Mouse (Mus musculus): ENCODE results near the gene Armc10. TPM values are rescaled to one million over a fixed set of nuclear protein-coding genes. Genes with fewer than 3 reads are reported as not detected.
"Not testable (repeated sequence)": the region's sequence is repeated elsewhere in the genome, so short reads cannot be mapped to it uniquely, and the experiment has no call there.

The Armc10 gene
- polyA plus RNA-seq, 1 experiment: 34.3 TPM

DNA sequence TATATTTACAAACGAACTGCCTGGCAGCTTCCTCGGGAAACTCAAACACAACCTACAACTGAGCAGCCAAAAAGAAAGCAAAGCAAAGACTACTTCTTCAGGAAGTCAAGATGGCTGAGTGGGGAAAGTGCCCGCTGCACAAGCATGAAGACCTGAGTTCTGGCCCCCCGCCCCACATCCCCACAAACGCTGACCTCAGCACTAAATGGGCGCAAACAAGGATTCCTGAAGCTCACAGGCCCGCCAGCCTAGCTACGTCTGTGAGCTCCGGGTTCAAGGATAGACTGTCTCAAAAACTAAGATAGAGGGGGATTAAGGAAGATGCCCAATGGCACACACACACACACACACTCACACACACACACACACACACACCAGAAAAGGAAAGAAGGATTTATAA, 32.8 kb downstream of the Armc10 start:
- Histone ChIP-seq H3K4me1 (ENCODE audit: control insufficient read depth, insufficient read depth, low read length) (no peaks in the 10 kb centered on the region), H3K4me3 (replicated peaks; ENCODE audit: extremely low read depth, low read depth, low read length) (no peak overlapping the region)
- 91% methylated on average over 9 of the region's 9 CpGs for WGBS
- no peak for DNase-seq
- no peak for TF ChIP-seq POLR2A (IDR thresholded peaks at IDR 0.05; ENCODE audit: borderline replicate concordance, extremely low read depth, low read depth, low read length)
- TF ChIP-seq CTCF (IDR thresholded peaks at IDR 0.05; ENCODE audit: insufficient read depth, low read length): no peak

GRCm38 (mm10) chr5:21680029-21680428, 34.4 kb downstream of the Armc10 start:
- DNase-seq: no peak
- no peak for TF ChIP-seq CTCF (IDR thresholded peaks at IDR 0.05; ENCODE audit: insufficient read depth, low read length)
- no peak for TF ChIP-seq POLR2A (IDR thresholded peaks at IDR 0.05; ENCODE audit: borderline replicate concordance, extremely low read depth, low read depth, low read length)
- H3K4me1 ChIP-seq (ENCODE audit: control insufficient read depth, insufficient read depth, low read length): no peaks in the 10 kb centered on the region
- 51% methylated on average over 4 of the region's 4 CpGs for WGBS
- H3K4me3 ChIP-seq (replicated peaks; ENCODE audit: extremely low read depth, low read depth, low read length): no peak overlapping the region

- Histone ChIP-seq H3K4me3 (replicated peaks; ENCODE audit: extremely low read depth, low read depth, low read length) (no peak overlapping the region), H3K4me1 (ENCODE audit: control insufficient read depth, insufficient read depth, low read length) (no peaks in the 10 kb centered on the region)
- WGBS: 64% methylated on average over 5 of the region's 5 CpGs
- TF ChIP-seq CTCF (IDR thresholded peaks at IDR 0.05; ENCODE audit: insufficient read depth, low read length) (no peak), POLR2A (IDR thresholded peaks at IDR 0.05; ENCODE audit: borderline replicate concordance, extremely low read depth, low read depth, low read length) (no peak)
- DNase-seq: no peak
Measured at GRCm38 (mm10) chr5:21680940-21681339, 35.3 kb downstream of the Armc10 start.

DNA sequence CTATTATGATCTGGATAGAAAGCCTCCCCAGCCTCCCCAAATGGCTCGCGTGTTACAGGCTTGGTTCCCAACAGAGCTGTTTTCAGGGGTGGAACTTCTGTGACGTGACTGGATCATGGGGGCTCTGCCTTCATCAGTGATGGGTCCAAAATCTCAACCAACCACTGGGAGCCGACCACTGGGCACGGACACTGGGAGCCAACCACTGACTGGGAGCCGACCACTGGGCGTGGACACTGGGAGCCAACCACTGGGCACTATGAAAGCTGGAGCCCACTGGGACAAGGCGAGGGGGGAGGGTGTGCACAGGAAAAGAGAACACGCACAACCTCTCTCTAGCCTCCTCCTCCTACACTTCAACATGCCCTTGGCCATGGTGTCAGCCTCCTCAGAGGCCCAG, 38.2 kb downstream of the Armc10 start:
- no peak for DNase-seq
- Histone ChIP-seq H3K4me3 (replicated peaks; ENCODE audit: extremely low read depth, low read depth, low read length) (no peak overlapping the region), H3K4me1 (ENCODE audit: control insufficient read depth, insufficient read depth, low read length) (no peaks in the 10 kb centered on the region)
- no peak for TF ChIP-seq CTCF (IDR thresholded peaks at IDR 0.05; ENCODE audit: insufficient read depth, low read length)
- TF ChIP-seq POLR2A (IDR thresholded peaks at IDR 0.05; ENCODE audit: borderline replicate concordance, extremely low read depth, low read depth, low read length): no peak
- WGBS: 95% methylated on average over 9 of the region's 9 CpGs

GRCm38 (mm10) chr5:21685001-21685400, 39.4 kb downstream of the Armc10 start:
- TF ChIP-seq CTCF (IDR thresholded peaks at IDR 0.05; ENCODE audit: insufficient read depth, low read length): no peak
- no peak for TF ChIP-seq POLR2A (IDR thresholded peaks at IDR 0.05; ENCODE audit: borderline replicate concordance, extremely low read depth, low read depth, low read length)
- H3K4me3 ChIP-seq (replicated peaks; ENCODE audit: extremely low read depth, low read depth, low read length): no peak overlapping the region
- DNase-seq: no peak
- WGBS: 71% methylated on average over 10 of the region's 10 CpGs
- no peaks in the 10 kb centered on the region for H3K4me1 ChIP-seq (ENCODE audit: control insufficient read depth, insufficient read depth, low read length)

- DNase-seq: no peak
- TF ChIP-seq POLR2A (IDR thresholded peaks at IDR 0.05; ENCODE audit: borderline replicate concordance, extremely low read depth, low read depth, low read length) (no peak), CTCF (IDR thresholded peaks at IDR 0.05; ENCODE audit: insufficient read depth, low read length) (no peak)
- WGBS: 55% methylated on average over 4 of the region's 4 CpGs
- Histone ChIP-seq H3K4me3 (replicated peaks; ENCODE audit: extremely low read depth, low read depth, low read length) (no peak overlapping the region), H3K4me1 (ENCODE audit: control insufficient read depth, insufficient read depth, low read length) (no peaks in the 10 kb centered on the region)
Measured at GRCm38 (mm10) chr5:21687042-21687441, 41.4 kb downstream of the Armc10 start.

DNA sequence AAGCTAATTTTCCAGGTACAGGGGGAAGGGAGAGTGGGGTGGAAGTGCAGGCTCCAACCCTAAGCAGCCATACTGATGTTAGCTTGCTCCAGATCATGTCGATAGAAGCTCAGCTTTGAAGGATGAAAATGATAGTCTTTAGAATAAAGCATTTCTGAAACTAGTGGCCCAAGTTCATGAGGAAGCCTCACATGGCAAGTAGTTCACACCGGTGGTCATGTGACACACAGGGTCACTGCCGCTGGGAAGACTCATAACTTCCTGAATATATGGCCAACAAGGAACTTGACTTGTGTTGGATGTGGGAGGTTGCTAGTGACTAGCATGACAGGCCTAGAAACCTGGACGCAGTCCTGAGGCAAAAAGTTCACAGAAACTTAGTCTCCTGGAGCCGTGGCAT, 46.6 kb downstream of the Armc10 start:
- DNase-seq: no peak
- TF ChIP-seq POLR2A (IDR thresholded peaks at IDR 0.05; ENCODE audit: borderline replicate concordance, extremely low read depth, low read depth, low read length): no peak
- TF ChIP-seq CTCF (IDR thresholded peaks at IDR 0.05; ENCODE audit: insufficient read depth, low read length): no peak
- Histone ChIP-seq H3K4me1 (ENCODE audit: control insufficient read depth, insufficient read depth, low read length) (no peaks in the 10 kb centered on the region; the same call in 1 of the 2 replicates), H3K4me3 (replicated peaks; ENCODE audit: extremely low read depth, low read depth, low read length) (no peak overlapping the region)
- 92% methylated on average over 5 of the region's 5 CpGs for WGBS

- H3K4me3 ChIP-seq (replicated peaks; ENCODE audit: extremely low read depth, low read depth, low read length): no peak overlapping the region
- no peak for TF ChIP-seq POLR2A (IDR thresholded peaks at IDR 0.05; ENCODE audit: borderline replicate concordance, extremely low read depth, low read depth, low read length)
- no peak for TF ChIP-seq CTCF (IDR thresholded peaks at IDR 0.05; ENCODE audit: insufficient read depth, low read length)
- 50% methylated on average over 3 of the region's 3 CpGs for WGBS
- DNase-seq: no peak
- H3K4me1 ChIP-seq (ENCODE audit: control insufficient read depth, insufficient read depth, low read length): no peaks in the 10 kb centered on the region; the same call in 1 of the 2 replicates
Measured at GRCm38 (mm10) chr5:21693372-21693870, 47.8 kb downstream of the Armc10 start.

- TF ChIP-seq POLR2A (IDR thresholded peaks at IDR 0.05; ENCODE audit: borderline replicate concordance, extremely low read depth, low read depth, low read length): no peak
- no peak for TF ChIP-seq CTCF (IDR thresholded peaks at IDR 0.05; ENCODE audit: insufficient read depth, low read length)
- Histone ChIP-seq H3K4me1 (ENCODE audit: control insufficient read depth, insufficient read depth, low read length) (no peaks in the 10 kb centered on the region; the same call in 1 of the 2 replicates), H3K4me3 (replicated peaks; ENCODE audit: extremely low read depth, low read depth, low read length) (no peak overlapping the region)
- WGBS: 68% methylated on average over 3 of the region's 3 CpGs
- no peak for DNase-seq
Measured at GRCm38 (mm10) chr5:21694854-21695490, 49.4 kb downstream of the Armc10 start.

GRCm38 (mm10) chr5:21699555-21699954, 53.9 kb downstream of the Armc10 start:
- not testable (repeated sequence) for DNase-seq; H3K4me3 ChIP-seq (replicated peaks; ENCODE audit: extremely low read depth, low read depth, low read length); H3K4me1 ChIP-seq (ENCODE audit: control insufficient read depth, insufficient read depth, low read length)
- 79% methylated on average over 3 of the region's 3 CpGs for WGBS
